Mouse (Mus musculus) liver, embryonic 14.5 days (tissue): Measurements from ENCODE around the gene BC035947.

Source experiments
- CTCF ChIP-seq: IDR thresholded peaks from 2 replicates; pipeline ENCODE4 v1.5.1; 2016; ENCODE audit warnings: antibody characterized with exemption, low read depth, control low read depth
- EP300 ChIP-seq: IDR thresholded peaks from 2 replicates; pipeline ENCODE4 v1.6.1; 2016; ENCODE audit warnings: antibody characterized with exemption, low read depth

GRCm38 (mm10) chr1:78488427-78488751 lies 23.6 kb downstream of the BC035947 start:
- no peak for TF ChIP-seq CTCF
- no peak for TF ChIP-seq EP300
